In the genomic region with DNA sequence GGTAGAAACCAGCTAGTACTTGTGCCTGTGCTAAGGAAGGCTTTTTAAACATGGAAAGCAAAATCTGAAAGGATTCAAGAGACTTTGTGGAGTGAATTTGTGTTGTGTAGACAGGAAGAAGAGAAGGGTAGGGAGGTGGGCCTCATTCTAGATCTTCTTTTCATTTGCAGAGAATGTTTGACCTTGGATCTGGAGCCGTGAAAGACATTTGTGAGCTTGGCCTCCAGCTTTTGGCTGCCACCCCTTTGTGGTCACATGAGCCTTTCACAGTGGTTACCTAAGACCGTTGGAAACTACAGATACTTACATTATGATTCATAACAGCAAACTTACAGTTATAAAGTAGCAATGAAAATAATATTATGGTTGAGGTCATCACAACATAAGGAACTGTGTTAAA, we compare ENCODE assay signal across 17 mouse cellular contexts. TPM values are rescaled to one million over a fixed set of nuclear protein-coding genes. Genes with fewer than 3 reads are reported as not detected.
DNase-seq lines count a peak whose midpoint lies in the region; ATAC-seq and TF ChIP-seq lines count a peak whose summit lies in the region.
"Had no signal": no experiment of that assay in that cellular context is flagged by ENCODE, and none has a peak within 500 bp of the region (broad histone marks: within the 10 kb centered on the region; RNA-seq: fewer than 3 reads in every experiment).

No protein-coding gene starts in this region.

- peak overlapping the region; percentile 69; the same call in 1 of the 2 replicates for H3K27ac ChIP-seq in kidney, adult 2 months (ENCODE audit: insufficient read depth, low read depth, low read length)
- no peak overlapping the region for H3K27ac ChIP-seq in midbrain, embryonic 16.5 days (ENCODE audit: low read length)
- H3K27ac ChIP-seq: embryonic facial prominence, embryonic 13.5 days; forebrain, embryonic 12.5 days; hindbrain, embryonic 10.5 days; intestine, embryonic 15.5 days; limb, embryonic 10.5 days; liver, embryonic 15.5 days; midbrain, embryonic 13.5 days; neural tube, embryonic 12.5 days had no signal

- TF ChIP-seq CTCF in kidney, adult 2 months (conservative IDR thresholded peaks at IDR 0.05; ENCODE audit: insufficient read depth, insufficient read length, low read depth, low read length): no peak

- TF ChIP-seq POLR2A in kidney, adult 2 months (IDR thresholded peaks at IDR 0.05; ENCODE audit: low read depth, low read length): no peak

- no peaks in the 10 kb centered on the region for H3K36me3 ChIP-seq in kidney, adult 2 months (ENCODE audit: control insufficient read depth, insufficient read depth, low read length)
- H3K36me3 ChIP-seq in midbrain, embryonic 16.5 days (ENCODE audit: control insufficient read depth, insufficient read depth, low read length): no peaks in the 10 kb centered on the region
- H3K36me3 ChIP-seq: intestine, embryonic 15.5 days; liver, embryonic 15.5 days; midbrain, embryonic 13.5 days; neural tube, embryonic 12.5 days had no signal

- H3K4me3 ChIP-seq in kidney, adult 2 months (ENCODE audit: insufficient read depth, low read depth, low read length): no peak overlapping the region
- H3K4me3 ChIP-seq in midbrain, embryonic 16.5 days (ENCODE audit: low read depth, low read length): no peak overlapping the region
- H3K4me3 ChIP-seq: embryonic facial prominence, embryonic 13.5 days; forebrain, embryonic 12.5 days; hindbrain, embryonic 10.5 days; intestine, embryonic 15.5 days; limb, embryonic 10.5 days; liver, embryonic 15.5 days; midbrain, embryonic 13.5 days; neural tube, embryonic 12.5 days had no signal

- H3K9ac ChIP-seq in midbrain, embryonic 16.5 days (ENCODE audit: low read depth, low read length): no peak overlapping the region
- H3K9ac ChIP-seq: embryonic facial prominence, embryonic 13.5 days; forebrain, embryonic 12.5 days; intestine, embryonic 15.5 days; liver, embryonic 15.5 days; midbrain, embryonic 13.5 days; neural tube, embryonic 12.5 days had no signal

- peaks cover 9% of the 10 kb centered on the region; the same call in 1 of the 2 replicates for H3K4me1 ChIP-seq in kidney, adult 2 months (ENCODE audit: control insufficient read depth, insufficient read depth, low read length)
- H3K4me1 ChIP-seq in midbrain, embryonic 16.5 days (ENCODE audit: control insufficient read depth, insufficient read depth, low read length): peaks cover 7% of the 10 kb centered on the region; the same call in 1 of the 2 replicates
- H3K4me1 ChIP-seq: intestine, embryonic 15.5 days had no signal

- no peak overlapping the region for H3K4me2 ChIP-seq in midbrain, embryonic 16.5 days (ENCODE audit: low read length)
- H3K4me2 ChIP-seq: embryonic facial prominence, embryonic 13.5 days; forebrain, embryonic 12.5 days; intestine, embryonic 15.5 days; liver, embryonic 15.5 days; midbrain, embryonic 13.5 days; neural tube, embryonic 12.5 days had no signal

- ATAC-seq in granulocyte monocyte progenitor cell, adult 5-6 weeks (replicated peaks; ENCODE audit: poor library complexity, severe bottlenecking): peak; percentile 34; the same call in 1 of the 2 replicates
- ATAC-seq in megakaryocyte progenitor cell, adult 5-6 weeks (replicated peaks; ENCODE audit: poor library complexity): 0 out of 2 replicates have a peak, but pooled peaks have one; percentile 37
- no peak for ATAC-seq in midbrain, embryonic 16.5 days
- ATAC-seq: intestine, embryonic 15.5 days; midbrain, embryonic 13.5 days had no signal

- WGBS in kidney, adult 2 months: 32% methylated on average over 2 of the region's 2 CpGs
- 91% methylated on average over 2 of the region's 2 CpGs for WGBS in midbrain, embryonic 16.5 days

- DNase-seq in kidney, adult 2 months: peak; percentile 35
- no peak for DNase-seq in kidney, postnatal 25 days
- DNase-seq in R1 (ENCODE audit: low read depth, low spot score): peak; percentile 46
- no peak for DNase-seq in frontal cortex, postnatal 36 days (ENCODE audit: low spot score in 2 of 2)
- DNase-seq: cerebellum, postnatal 25 days; kidney, postnatal 10 days had no signal

- no peaks in the 10 kb centered on the region for H3K27me3 ChIP-seq in kidney, adult 2 months (replicated peaks; ENCODE audit: control insufficient read depth, insufficient read depth, low read length)
- H3K27me3 ChIP-seq in midbrain, embryonic 16.5 days (ENCODE audit: control insufficient read depth, insufficient read depth, low read depth, low read length): no peaks in the 10 kb centered on the region
- H3K27me3 ChIP-seq: embryonic facial prominence, embryonic 13.5 days; forebrain, embryonic 12.5 days; intestine, embryonic 15.5 days; liver, embryonic 15.5 days; midbrain, embryonic 13.5 days; neural tube, embryonic 12.5 days had no signal

- peaks cover 4% of the 10 kb centered on the region; the same call in 1 of the 2 replicates for H3K9me3 ChIP-seq in midbrain, embryonic 16.5 days (replicated peaks; ENCODE audit: control insufficient read depth, low read length, poor library complexity, severe bottlenecking)
- H3K9me3 ChIP-seq: intestine, embryonic 15.5 days; limb, embryonic 10.5 days; liver, embryonic 15.5 days; neural tube, embryonic 12.5 days had no signal

RNA-seq across cellular contexts. Expression of a gene that starts 34.5 kb away (rescaled TPM):
- polyA plus RNA-seq in kidney, adult 2 months (2012; rRNA removed): 7.7 and 8.3 TPM in 2 replicates
- total RNA-seq in granulocyte monocyte progenitor cell, adult 5-6 weeks (2014; fragmentation: Nextera tagmentation): 18.9 and 21.0 TPM in 2 replicates
- 23.7 and 25.3 TPM in 2 replicates for total RNA-seq in granulocyte monocyte progenitor cell, adult 5-6 weeks (2017)
- total RNA-seq in megakaryocyte progenitor cell, adult 5-6 weeks (2015): 18.2 and 19.6 TPM in 2 replicates
- total RNA-seq in megakaryocyte progenitor cell, adult 5-6 weeks (2017): 22.1 and 24.2 TPM in 2 replicates
- polyA plus RNA-seq in midbrain, embryonic 16.5 days (2015; fragmentation: Nextera tagmentation; extraction: Ambion mirVana): 8.4 and 8.8 TPM in 2 replicates

Comparison
In these comparisons a context has a peak if more than half of its experiments do, and no peak if none do; other contexts are left out.
1. DNase-seq: peak in kidney, adult 2 months (single experiment) and R1 (single experiment); none in kidney, postnatal 25 days (0 of 2) and frontal cortex, postnatal 36 days (0 of 2).